11 mouse cellular contexts compared by ENCODE assay signal in genomic region chr4:80631441-80631840, GRCm38 (mm10).
"Had no signal": no experiment of that assay in that cellular context is flagged by ENCODE, and none has a peak within 500 bp of the region (broad histone marks: within the 10 kb centered on the region; RNA-seq: fewer than 3 reads in every experiment).

No protein-coding gene starts in this region.

- DNase-seq: kidney, adult 8-10 months; kidney, postnatal 25 days; liver; liver, embryonic 13.5 days; liver, postnatal 0 days; midbrain, embryonic 14.5 days; right cerebral cortex, adult 18-20 months; right cerebral cortex, postnatal 4 days; spleen, adult 18-20 months; thymus, adult 2 months; thymus, postnatal 25 days had no signal
